Mouse (Mus musculus): ENCODE measurements around the gene Lclat1. TPM values are rescaled to one million over a fixed set of nuclear protein-coding genes. Genes with fewer than 3 reads are reported as not detected.
A peak's percentile ranks its signal among the peaks of the same experiment; 100 is the strongest.

Lclat1 gene
- polyA plus RNA-seq, 1 experiment from 2014 or later = 19.9 TPM

DNA sequence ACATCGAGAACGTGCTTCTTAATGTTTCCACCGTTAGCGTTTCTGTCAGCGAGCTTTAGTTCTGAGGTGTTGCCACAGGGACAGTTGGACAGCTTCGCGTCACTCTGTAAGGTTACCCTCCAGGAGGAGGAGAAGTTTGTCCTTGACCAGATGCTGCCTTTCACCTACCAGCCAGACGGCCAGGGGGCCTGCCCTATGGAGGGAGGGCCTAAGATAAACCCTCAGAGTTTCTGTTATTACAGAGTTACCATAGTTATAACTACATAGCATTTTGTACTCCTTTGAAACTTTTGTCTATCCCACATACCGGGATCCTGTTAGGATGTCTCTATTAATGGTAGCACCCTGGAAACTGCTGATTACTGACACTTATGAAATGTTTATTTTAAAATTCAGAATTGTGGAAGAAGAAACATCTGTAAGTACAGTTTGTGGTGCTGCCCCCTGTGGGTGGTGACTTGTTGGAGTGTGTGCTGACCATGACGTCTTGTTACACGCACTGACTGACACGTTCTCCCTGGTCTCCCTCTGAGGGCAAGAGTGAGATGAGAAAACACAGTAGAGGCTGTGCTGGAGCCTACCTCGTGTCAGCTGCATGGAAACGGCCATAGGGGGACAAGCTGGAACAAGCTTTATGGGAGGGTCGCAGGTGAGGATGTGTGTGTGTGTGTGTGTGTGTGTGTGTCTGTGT lies 96.0 kb downstream of the Lclat1 start:
- H3K9me3 ChIP-seq (ENCODE audit: control insufficient read depth, low read length) = no peaks in the 10 kb centered on the region
- DNase-seq (ENCODE audit: low spot score) (no peak), ATAC-seq (ENCODE audit: low read depth) (no peak)
- H3K9ac ChIP-seq (ENCODE audit: low read depth, low read length) = no peak overlapping the region
- H3K27me3 ChIP-seq (replicated peaks; ENCODE audit: control insufficient read depth, insufficient read depth, low read length) = no peaks in the 10 kb centered on the region
- H3K4me2 ChIP-seq (ENCODE audit: low read depth, low read length) = no peak overlapping the region
- H3K4me3 ChIP-seq (ENCODE audit: low read depth, low read length) = no peak overlapping the region
- no peaks in the 10 kb centered on the region for H3K4me1 ChIP-seq (ENCODE audit: control insufficient read depth, insufficient read depth, low read length)
- H3K36me3 ChIP-seq (ENCODE audit: control insufficient read depth, insufficient read depth, low read length) = 0 out of 2 replicates have a peak, but pooled peaks cover 3% of the 10 kb centered on the region
- WGBS = 84% methylated on average over 15 of the region's 15 CpGs
- no peak overlapping the region for H3K27ac ChIP-seq (replicated peaks; ENCODE audit: low read depth, low read length)

DNA sequence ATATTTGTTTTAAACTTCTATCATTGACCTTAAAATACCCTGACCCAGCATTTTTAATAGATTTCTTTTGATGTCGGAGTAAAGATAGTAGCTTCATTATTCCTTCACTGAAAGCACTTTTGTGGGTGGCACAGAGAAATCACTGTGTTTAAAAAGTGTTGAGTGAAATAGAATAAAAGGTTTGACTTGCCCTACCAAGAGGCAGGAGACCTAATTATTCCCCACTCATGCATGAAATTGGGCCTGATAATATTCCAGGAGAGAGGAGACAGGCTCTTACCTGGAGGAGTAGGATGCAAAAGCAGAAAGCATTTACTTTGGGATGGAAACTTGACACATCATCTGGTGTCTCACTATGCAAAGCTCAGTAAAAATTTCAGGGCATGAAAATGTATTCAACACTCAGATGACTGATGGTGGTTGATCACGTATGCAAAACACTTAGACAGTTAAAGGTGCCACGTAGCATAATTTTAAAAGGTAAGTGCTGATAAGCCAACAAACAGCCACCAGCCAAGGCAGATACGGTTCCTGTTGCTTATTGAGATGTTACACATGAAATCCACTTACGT lies 103.3 kb downstream of the Lclat1 start:
- H3K9me3 ChIP-seq (ENCODE audit: control insufficient read depth, low read length) = no peaks in the 10 kb centered on the region
- WGBS = 86% methylated on average over 5 of the region's 5 CpGs
- no peak overlapping the region for H3K27ac ChIP-seq (replicated peaks; ENCODE audit: low read depth, low read length)
- no peak overlapping the region for H3K4me2 ChIP-seq (ENCODE audit: low read depth, low read length)
- H3K4me3 ChIP-seq (ENCODE audit: low read depth, low read length) = no peak overlapping the region
- no peak overlapping the region for H3K9ac ChIP-seq (ENCODE audit: low read depth, low read length)
- no peak for ATAC-seq (ENCODE audit: low read depth)
- no peaks in the 10 kb centered on the region for H3K27me3 ChIP-seq (replicated peaks; ENCODE audit: control insufficient read depth, insufficient read depth, low read length)
- no peaks in the 10 kb centered on the region for H3K4me1 ChIP-seq (ENCODE audit: control insufficient read depth, insufficient read depth, low read length)
- no peak for DNase-seq (ENCODE audit: low spot score)
- no peaks in the 10 kb centered on the region for H3K36me3 ChIP-seq (ENCODE audit: control insufficient read depth, insufficient read depth, low read length)

DNA sequence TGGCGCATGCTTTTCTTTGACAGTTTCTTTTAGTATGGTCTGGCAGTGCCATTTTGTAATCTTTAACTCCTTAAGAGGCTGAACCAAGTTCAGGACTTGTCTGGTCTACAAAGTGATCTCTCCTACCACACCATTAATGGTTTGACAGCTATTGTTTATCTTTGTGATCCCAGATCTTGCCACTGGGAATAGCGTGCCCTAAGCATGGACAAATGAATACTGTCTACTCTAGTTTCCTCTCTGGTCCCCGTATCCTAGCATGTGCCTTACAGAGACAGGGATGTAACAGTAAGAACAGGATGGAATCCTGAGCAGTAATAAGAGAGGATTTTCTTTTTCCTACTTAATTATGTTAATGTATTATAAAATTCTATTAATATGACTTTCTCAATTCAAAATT lies 105.0 kb downstream of the Lclat1 start:
- no peaks in the 10 kb centered on the region for H3K4me1 ChIP-seq (ENCODE audit: control insufficient read depth, insufficient read depth, low read length)
- DNase-seq (ENCODE audit: low spot score) = no peak
- H3K4me2 ChIP-seq (ENCODE audit: low read depth, low read length) = no peak overlapping the region
- no peak for ATAC-seq (ENCODE audit: low read depth)
- no peaks in the 10 kb centered on the region for H3K36me3 ChIP-seq (ENCODE audit: control insufficient read depth, insufficient read depth, low read length)
- H3K27me3 ChIP-seq (replicated peaks; ENCODE audit: control insufficient read depth, insufficient read depth, low read length) = no peaks in the 10 kb centered on the region
- WGBS = 80% methylated on average over 3 of the region's 3 CpGs
- no peak overlapping the region for H3K27ac ChIP-seq (replicated peaks; ENCODE audit: low read depth, low read length)
- H3K9me3 ChIP-seq (ENCODE audit: control insufficient read depth, low read length) = no peaks in the 10 kb centered on the region
- H3K4me3 ChIP-seq (ENCODE audit: low read depth, low read length) = no peak overlapping the region
- H3K9ac ChIP-seq (ENCODE audit: low read depth, low read length) = no peak overlapping the region

DNA sequence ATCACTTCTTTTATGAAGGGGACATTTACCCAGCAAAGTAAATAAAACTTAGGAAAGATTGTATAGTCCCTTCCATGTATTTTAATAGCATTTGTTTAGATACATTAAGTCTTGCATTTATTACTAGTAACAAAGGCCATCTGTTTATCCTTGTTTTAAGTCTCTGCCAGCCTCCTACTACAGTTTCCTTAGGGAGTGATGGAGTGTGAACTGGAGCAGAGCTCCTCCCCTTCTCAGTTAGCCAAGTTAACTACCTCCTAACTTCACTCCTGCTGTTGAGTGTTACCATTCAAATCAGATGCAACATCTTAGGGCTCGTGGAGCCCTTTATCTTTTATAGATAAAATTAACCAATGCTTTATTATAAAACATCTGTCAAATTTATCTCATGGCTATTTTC lies 105.4 kb downstream of the Lclat1 start:
- no peak for DNase-seq (ENCODE audit: low spot score)
- Histone ChIP-seq H3K4me2 (ENCODE audit: low read depth, low read length) (no peak overlapping the region), H3K9me3 (ENCODE audit: control insufficient read depth, low read length) (no peaks in the 10 kb centered on the region), H3K9ac (ENCODE audit: low read depth, low read length) (no peak overlapping the region), H3K4me3 (ENCODE audit: low read depth, low read length) (no peak overlapping the region), H3K4me1 (ENCODE audit: control insufficient read depth, insufficient read depth, low read length) (no peaks in the 10 kb centered on the region), H3K27me3 (replicated peaks; ENCODE audit: control insufficient read depth, insufficient read depth, low read length) (no peaks in the 10 kb centered on the region), H3K36me3 (ENCODE audit: control insufficient read depth, insufficient read depth, low read length) (no peaks in the 10 kb centered on the region), H3K27ac (replicated peaks; ENCODE audit: low read depth, low read length) (no peak overlapping the region)
- WGBS = 65% methylated on average over 1 of the region's 1 CpGs
- no peak for ATAC-seq (ENCODE audit: low read depth)

DNA sequence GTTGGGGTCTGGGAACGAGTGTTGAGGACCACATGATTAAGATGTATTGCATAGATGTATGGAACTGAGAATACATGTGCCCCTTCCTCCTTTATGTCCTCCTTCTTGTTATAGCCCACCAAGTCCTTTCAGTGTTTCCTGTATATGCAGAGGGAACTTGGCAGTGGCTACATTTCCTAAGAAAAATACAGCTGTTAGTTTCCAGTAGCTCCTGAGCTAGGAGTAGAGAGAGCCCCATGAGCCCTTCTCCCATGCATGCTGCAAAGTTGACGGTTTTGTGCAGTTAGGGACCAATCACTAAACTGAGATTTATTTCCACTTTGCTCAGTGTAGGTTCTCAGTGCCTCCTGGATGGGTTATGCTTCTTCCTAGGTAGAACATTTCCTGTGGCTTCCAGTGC lies 105.9 kb downstream of the Lclat1 start:
- Histone ChIP-seq H3K4me3 (ENCODE audit: low read depth, low read length) (no peak overlapping the region), H3K9ac (ENCODE audit: low read depth, low read length) (no peak overlapping the region), H3K9me3 (ENCODE audit: control insufficient read depth, low read length) (no peaks in the 10 kb centered on the region), H3K4me1 (ENCODE audit: control insufficient read depth, insufficient read depth, low read length) (no peaks in the 10 kb centered on the region), H3K27ac (replicated peaks; ENCODE audit: low read depth, low read length) (no peak overlapping the region), H3K36me3 (ENCODE audit: control insufficient read depth, insufficient read depth, low read length) (no peaks in the 10 kb centered on the region), H3K4me2 (ENCODE audit: low read depth, low read length) (no peak overlapping the region), H3K27me3 (replicated peaks; ENCODE audit: control insufficient read depth, insufficient read depth, low read length) (no peaks in the 10 kb centered on the region)
- WGBS = 69% methylated on average over 2 of the region's 2 CpGs
- ATAC-seq (ENCODE audit: low read depth) (no peak), DNase-seq (ENCODE audit: low spot score) (no peak)

DNA sequence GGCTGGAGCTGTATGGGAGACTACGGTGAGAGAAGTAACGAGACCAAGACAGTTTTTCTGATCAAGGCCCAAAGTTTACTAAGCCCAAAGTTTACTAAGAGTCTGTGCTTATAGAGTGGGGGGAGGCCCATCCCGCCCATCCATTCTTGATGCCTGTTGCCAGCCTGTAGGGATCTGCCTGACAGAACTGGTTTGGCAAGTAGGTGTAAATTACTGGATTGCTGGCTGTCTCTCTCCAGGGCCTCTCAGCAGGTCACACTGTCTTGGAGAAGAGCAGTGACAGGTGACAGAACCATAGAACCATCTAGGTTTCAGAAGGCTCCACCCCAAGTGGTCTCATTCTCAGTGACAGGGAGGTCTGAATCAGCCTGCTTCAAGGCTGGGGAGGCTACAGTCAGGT lies 109.5 kb downstream of the Lclat1 start:
- Histone ChIP-seq H3K36me3 (ENCODE audit: control insufficient read depth, insufficient read depth, low read length) (no peaks in the 10 kb centered on the region), H3K27me3 (replicated peaks; ENCODE audit: control insufficient read depth, insufficient read depth, low read length) (no peaks in the 10 kb centered on the region), H3K9ac (ENCODE audit: low read depth, low read length) (no peak overlapping the region), H3K9me3 (ENCODE audit: control insufficient read depth, low read length) (no peaks in the 10 kb centered on the region), H3K4me1 (ENCODE audit: control insufficient read depth, insufficient read depth, low read length) (peaks cover 4% of the 10 kb centered on the region), H3K4me2 (ENCODE audit: low read depth, low read length) (no peak overlapping the region), H3K27ac (replicated peaks; ENCODE audit: low read depth, low read length) (no peak overlapping the region), H3K4me3 (ENCODE audit: low read depth, low read length) (no peak overlapping the region)
- WGBS = 80% methylated on average over 3 of the region's 3 CpGs
- ATAC-seq (ENCODE audit: low read depth) (peak; percentile 80; the same call in 1 of the 2 replicates), DNase-seq (ENCODE audit: low spot score) (peak; percentile 70)

DNA sequence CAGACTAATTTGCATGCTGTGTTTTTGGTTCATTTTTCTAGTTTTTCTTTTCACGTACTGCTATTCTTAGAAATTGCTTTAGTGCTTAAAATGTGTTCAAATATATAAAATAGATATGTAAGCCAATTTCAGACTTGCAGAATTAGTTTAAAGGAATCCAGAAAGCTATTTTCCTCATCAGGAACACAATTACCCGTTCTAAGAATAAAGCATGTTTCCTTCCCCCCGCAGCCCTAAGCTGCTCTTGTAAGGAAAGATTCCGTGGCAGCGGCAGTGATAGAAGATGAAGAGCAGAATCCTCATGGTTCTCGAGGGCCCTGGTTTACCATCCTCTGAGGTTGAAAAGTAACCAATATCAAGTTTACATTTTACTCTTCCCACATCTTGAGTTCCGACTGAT lies 113.0 kb downstream of the Lclat1 start:
- WGBS = 54% methylated on average over 7 of the region's 7 CpGs
- Histone ChIP-seq H3K36me3 (ENCODE audit: control insufficient read depth, insufficient read depth, low read length) (no peaks in the 10 kb centered on the region), H3K4me2 (ENCODE audit: low read depth, low read length) (no peak overlapping the region), H3K9me3 (ENCODE audit: control insufficient read depth, low read length) (no peaks in the 10 kb centered on the region), H3K9ac (ENCODE audit: low read depth, low read length) (no peak overlapping the region), H3K27ac (replicated peaks; ENCODE audit: low read depth, low read length) (no peak overlapping the region), H3K4me1 (ENCODE audit: control insufficient read depth, insufficient read depth, low read length) (peaks cover 18% of the 10 kb centered on the region), H3K4me3 (ENCODE audit: low read depth, low read length) (no peak overlapping the region), H3K27me3 (replicated peaks; ENCODE audit: control insufficient read depth, insufficient read depth, low read length) (no peaks in the 10 kb centered on the region)
- no peak for DNase-seq (ENCODE audit: low spot score)
- ATAC-seq (ENCODE audit: low read depth) = no peak

DNA sequence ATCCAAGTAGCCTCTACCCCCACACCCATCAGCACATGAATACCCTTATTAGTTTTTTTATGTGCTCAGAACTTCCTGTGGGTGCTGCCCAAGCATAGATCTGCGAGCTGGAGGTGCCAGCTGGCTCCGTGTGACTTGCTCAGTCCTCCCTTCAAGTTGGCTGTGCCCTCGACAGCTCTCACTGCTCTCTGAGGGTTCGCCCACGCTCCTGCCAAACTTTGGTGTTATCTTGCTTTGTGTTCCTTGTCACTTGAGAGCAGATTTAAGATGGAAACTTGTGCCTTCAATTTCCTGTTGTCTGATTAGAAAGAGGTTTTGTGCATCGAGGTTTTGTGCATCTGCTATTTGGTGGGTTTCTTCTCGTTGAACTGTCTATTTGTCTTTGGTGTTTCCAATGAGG lies 114.3 kb downstream of the Lclat1 start:
- Histone ChIP-seq H3K9me3 (ENCODE audit: control insufficient read depth, low read length) (no peaks in the 10 kb centered on the region), H3K4me1 (ENCODE audit: control insufficient read depth, insufficient read depth, low read length) (peaks cover 18% of the 10 kb centered on the region), H3K27ac (replicated peaks; ENCODE audit: low read depth, low read length) (no peak overlapping the region), H3K4me3 (ENCODE audit: low read depth, low read length) (no peak overlapping the region), H3K9ac (ENCODE audit: low read depth, low read length) (no peak overlapping the region), H3K36me3 (ENCODE audit: control insufficient read depth, insufficient read depth, low read length) (no peaks in the 10 kb centered on the region), H3K27me3 (replicated peaks; ENCODE audit: control insufficient read depth, insufficient read depth, low read length) (no peaks in the 10 kb centered on the region), H3K4me2 (ENCODE audit: low read depth, low read length) (no peak overlapping the region)
- WGBS = 64% methylated on average over 7 of the region's 7 CpGs
- ATAC-seq (ENCODE audit: low read depth) (no peak), DNase-seq (ENCODE audit: low spot score) (no peak)

DNA sequence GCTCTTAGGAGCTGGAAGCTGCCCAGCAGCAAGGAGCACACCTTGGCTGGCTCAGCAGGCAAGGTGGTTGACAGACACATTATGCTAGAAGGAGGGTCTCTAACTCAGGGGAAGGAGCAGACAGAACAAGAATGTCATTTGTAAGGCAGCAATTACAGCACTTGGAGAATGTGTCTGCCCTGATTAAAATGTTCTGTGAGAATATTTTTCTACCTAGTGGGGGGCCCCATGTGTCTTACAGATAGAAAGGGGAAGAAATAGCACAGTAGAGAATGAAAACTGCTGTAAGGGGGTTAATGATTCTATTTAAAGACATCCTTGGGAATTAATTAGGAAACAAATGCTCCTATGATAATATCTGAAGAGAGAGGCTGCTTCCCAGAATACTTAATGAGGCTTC lies 117.7 kb downstream of the Lclat1 start:
- ATAC-seq (ENCODE audit: low read depth) = no peak
- H3K9ac ChIP-seq (ENCODE audit: low read depth, low read length) = no peak overlapping the region
- no peaks in the 10 kb centered on the region for H3K27me3 ChIP-seq (replicated peaks; ENCODE audit: control insufficient read depth, insufficient read depth, low read length)
- no peak for DNase-seq (ENCODE audit: low spot score)
- no peak overlapping the region for H3K27ac ChIP-seq (replicated peaks; ENCODE audit: low read depth, low read length)
- no peaks in the 10 kb centered on the region for H3K9me3 ChIP-seq (ENCODE audit: control insufficient read depth, low read length)
- no peak overlapping the region for H3K4me3 ChIP-seq (ENCODE audit: low read depth, low read length)
- peaks cover 18% of the 10 kb centered on the region for H3K4me1 ChIP-seq (ENCODE audit: control insufficient read depth, insufficient read depth, low read length)
- no peak overlapping the region for H3K4me2 ChIP-seq (ENCODE audit: low read depth, low read length)
- no peaks in the 10 kb centered on the region for H3K36me3 ChIP-seq (ENCODE audit: control insufficient read depth, insufficient read depth, low read length)

Data from embryonic facial prominence, embryonic 14.5 days (tissue).